Mouse (Mus musculus): ENCODE data around the gene H2-Eb2. TPM values are rescaled to one million over a fixed set of nuclear protein-coding genes. Genes with fewer than 3 reads are reported as not detected.

Gene H2-Eb2
- polyA plus RNA-seq, 1 experiment from 2014 or later: not detected

Other genes with a start within 250 kb of the H2-Eb2 start
- gene H2-Oa, start 233.3 kb upstream of the H2-Eb2 start, polyA plus RNA-seq (2015; fragmentation: Nextera tagmentation; extraction: Ambion mirVana): not detected in 2 replicates
- 13.1 and 15.3 TPM in 2 replicates for gene H2-DMa, start 206.1 kb upstream of the H2-Eb2 start, polyA plus RNA-seq (2015; fragmentation: Nextera tagmentation; extraction: Ambion mirVana)
- gene Brd2, start 203.0 kb upstream of the H2-Eb2 start, polyA plus RNA-seq (2015; fragmentation: Nextera tagmentation; extraction: Ambion mirVana): 128 and 147 TPM in 2 replicates
- gene H2-DMb2, start 182.4 kb upstream of the H2-Eb2 start, polyA plus RNA-seq (2015; fragmentation: Nextera tagmentation; extraction: Ambion mirVana): 0.14 and 0.32 TPM in 2 replicates
- 0.43 TPM in 1 of 2 replicates, not detected in the other for gene H2-DMb1, start 172.6 kb upstream of the H2-Eb2 start, polyA plus RNA-seq (2015; fragmentation: Nextera tagmentation; extraction: Ambion mirVana)
- gene Tap1, start 138.1 kb upstream of the H2-Eb2 start, polyA plus RNA-seq (2015; fragmentation: Nextera tagmentation; extraction: Ambion mirVana): 0.46 and 0.57 TPM in 2 replicates
- gene Psmb9, start 137.9 kb upstream of the H2-Eb2 start, polyA plus RNA-seq (2015; fragmentation: Nextera tagmentation; extraction: Ambion mirVana): 0.73 and 1.5 TPM in 2 replicates
- gene Psmb8, start 127.9 kb upstream of the H2-Eb2 start, polyA plus RNA-seq (2015; fragmentation: Nextera tagmentation; extraction: Ambion mirVana): 1.5 and 2.4 TPM in 2 replicates
- 0.50 and 0.55 TPM in 2 replicates for gene Tap2, start 122.1 kb upstream of the H2-Eb2 start, polyA plus RNA-seq (2015; fragmentation: Nextera tagmentation; extraction: Ambion mirVana)
- gene H2-Ob, start 86.8 kb upstream of the H2-Eb2 start, polyA plus RNA-seq (2015; fragmentation: Nextera tagmentation; extraction: Ambion mirVana): not detected in 2 replicates
- gene H2-Ab1, start 68.0 kb upstream of the H2-Eb2 start, polyA plus RNA-seq (2015; fragmentation: Nextera tagmentation; extraction: Ambion mirVana): 1.7 and 2.1 TPM in 2 replicates
- 0.28 and 0.41 TPM in 2 replicates for gene H2-Aa, start 37.8 kb upstream of the H2-Eb2 start, polyA plus RNA-seq (2015; fragmentation: Nextera tagmentation; extraction: Ambion mirVana)
- gene H2-Eb1, start 19.8 kb upstream of the H2-Eb2 start, polyA plus RNA-seq (2015; fragmentation: Nextera tagmentation; extraction: Ambion mirVana): 1.7 and 2.1 TPM in 2 replicates
- not detected in 2 replicates for gene Btnl2, start 29.2 kb downstream of the H2-Eb2 start, polyA plus RNA-seq (2015; fragmentation: Nextera tagmentation; extraction: Ambion mirVana)
- gene Btnl1, start 51.5 kb downstream of the H2-Eb2 start, polyA plus RNA-seq (2015; fragmentation: Nextera tagmentation; extraction: Ambion mirVana): not detected in 2 replicates
- 4.6 and 5.6 TPM in 2 replicates for gene BC051142, start 73.2 kb downstream of the H2-Eb2 start, polyA plus RNA-seq (2015; fragmentation: Nextera tagmentation; extraction: Ambion mirVana)
- gene Btnl4, start 151.7 kb downstream of the H2-Eb2 start, polyA plus RNA-seq (2015; fragmentation: Nextera tagmentation; extraction: Ambion mirVana): not detected in 2 replicates
- gene Btnl6, start 191.7 kb downstream of the H2-Eb2 start, polyA plus RNA-seq (2015; fragmentation: Nextera tagmentation; extraction: Ambion mirVana): not detected in 2 replicates
- 8.9 and 9.1 TPM in 2 replicates for gene Notch4, start 238.6 kb downstream of the H2-Eb2 start, polyA plus RNA-seq (2015; fragmentation: Nextera tagmentation; extraction: Ambion mirVana)

Measured in midbrain, embryonic 13.5 days (tissue).